Mouse (Mus musculus) spleen, postnatal 4 days (tissue): ENCODE measurements around the gene Oas1f.
"Not testable (repeated sequence)": the region's sequence is repeated elsewhere in the genome, so short reads cannot be mapped to it uniquely, and the experiment has no call there.

Experiments used
- DNase-seq, 2 experiments: peaks; one replicate each; pipeline ENCODE4 v3.0.0; 2022; ENCODE audit warnings: low spot score in 2 of 2

Gene Oas1f

GRCm38 (mm10) chr5:120847067-120847466 lies at the start of gene Oas1f:
Oas1f (plus strand) TSS chr5:120847367.
- no peak for DNase-seq

DNA sequence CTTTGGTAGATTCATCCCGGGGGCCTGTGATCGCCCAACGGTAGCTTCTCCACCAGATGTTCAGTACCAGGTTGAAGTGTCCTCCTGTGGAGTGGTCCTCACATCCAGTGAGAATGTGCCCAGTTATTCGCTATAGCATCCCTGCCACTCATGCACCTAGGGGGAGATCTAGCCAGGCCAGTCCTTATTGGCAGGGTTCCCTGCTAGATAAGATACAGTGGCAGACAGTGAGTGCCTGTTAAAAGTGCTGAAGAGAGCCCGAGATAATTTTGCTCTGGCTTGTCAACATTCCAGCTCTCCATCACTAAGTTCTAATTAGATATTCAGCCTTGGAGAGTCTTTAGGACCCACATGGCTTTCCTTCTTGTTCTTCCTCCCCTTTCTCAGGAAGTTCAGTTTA lies 49.0 kb upstream of the Oas1f start:
- DNase-seq: not testable (repeated sequence)

GRCm38 (mm10) chr5:120798943-120799342 lies 48.2 kb upstream of the Oas1f start:
- DNase-seq: not testable (repeated sequence)

- DNase-seq: no peak
Measured at GRCm38 (mm10) chr5:120803596-120803995, 43.6 kb upstream of the Oas1f start.

DNA sequence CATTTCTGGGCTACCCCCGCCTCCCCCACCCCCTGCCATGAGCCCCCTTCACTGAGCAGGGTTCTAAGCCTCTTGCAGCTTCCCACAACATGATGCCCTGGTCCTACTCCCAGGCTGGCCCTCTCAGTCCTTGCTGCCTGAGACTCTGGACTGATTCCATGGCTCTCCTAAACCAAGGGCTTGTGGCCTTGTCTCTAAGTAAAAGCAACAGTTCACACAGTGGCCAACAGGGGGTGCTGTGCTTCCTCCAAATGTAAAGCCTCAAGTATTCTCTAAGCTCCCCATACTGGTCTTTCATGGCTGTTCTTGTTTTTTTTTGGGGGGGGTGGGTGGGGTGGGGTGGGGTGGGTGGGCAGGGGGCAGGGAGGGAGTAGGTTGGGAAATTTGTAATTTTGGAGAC lies 40.7 kb upstream of the Oas1f start:
- peak; percentile 60 to 81 for DNase-seq

- no peak for DNase-seq
Measured at GRCm38 (mm10) chr5:120809171-120809570, 38.0 kb upstream of the Oas1f start.

GRCm38 (mm10) chr5:120811951-120812819 lies 35.0 kb upstream of the Oas1f start, which contains the start of gene Oas1c:
Oas1c (minus strand) TSS chr5:120812514.
- DNase-seq: peak; percentile 80 to 84

DNA sequence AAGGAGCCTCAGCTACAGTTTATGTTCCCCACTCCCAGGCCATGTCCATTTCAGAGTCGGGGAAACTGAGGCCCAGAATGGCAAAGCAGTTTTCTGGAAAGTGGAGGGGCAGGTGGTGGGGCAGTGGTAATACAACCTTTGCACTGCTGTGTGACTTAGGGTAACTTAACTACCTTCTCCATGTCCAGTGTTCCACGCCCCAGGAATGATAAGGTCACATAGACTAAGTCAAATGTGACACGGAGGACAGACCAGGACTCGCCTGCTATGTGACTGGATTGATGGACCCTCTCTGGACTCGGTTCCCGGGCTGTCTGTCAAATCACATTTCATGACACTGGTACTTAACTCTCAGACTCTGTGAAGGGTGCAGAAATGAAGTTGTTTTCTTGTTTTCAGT lies 34.1 kb upstream of the Oas1f start:
- no peak for DNase-seq

DNA sequence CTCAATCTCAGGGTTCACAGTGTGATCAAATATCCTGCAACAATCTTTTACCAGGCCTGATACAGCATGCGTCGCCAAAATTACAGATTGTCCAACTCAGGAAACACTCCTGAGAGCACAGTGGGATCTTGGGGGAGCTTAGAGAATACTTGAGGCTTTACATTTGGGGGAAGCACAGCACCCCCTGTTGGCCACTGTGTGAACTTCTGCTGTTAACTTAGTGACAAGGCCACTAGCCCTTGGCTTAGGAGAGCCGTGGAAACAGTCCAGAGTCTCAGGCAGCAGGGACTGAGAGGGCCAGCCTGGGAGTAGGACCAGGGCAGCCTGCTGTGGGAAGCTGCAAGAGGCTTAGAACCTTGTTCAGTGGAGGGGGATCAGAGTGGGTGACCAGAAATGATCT lies 31.2 kb upstream of the Oas1f start:
- peak; percentile 48 to 81 for DNase-seq

GRCm38 (mm10) chr5:120818999-120819398 lies 28.2 kb upstream of the Oas1f start:
- no peak for DNase-seq

GRCm38 (mm10) chr5:120831031-120831430 lies 16.1 kb upstream of the Oas1f start:
- no peak for DNase-seq

GRCm38 (mm10) chr5:120833335-120834280 lies 13.6 kb upstream of the Oas1f start:
- no peak for DNase-seq

GRCm38 (mm10) chr5:120836731-120837585 lies 10.2 kb upstream of the Oas1f start:
- DNase-seq: peak; percentile 46 to 83

DNA sequence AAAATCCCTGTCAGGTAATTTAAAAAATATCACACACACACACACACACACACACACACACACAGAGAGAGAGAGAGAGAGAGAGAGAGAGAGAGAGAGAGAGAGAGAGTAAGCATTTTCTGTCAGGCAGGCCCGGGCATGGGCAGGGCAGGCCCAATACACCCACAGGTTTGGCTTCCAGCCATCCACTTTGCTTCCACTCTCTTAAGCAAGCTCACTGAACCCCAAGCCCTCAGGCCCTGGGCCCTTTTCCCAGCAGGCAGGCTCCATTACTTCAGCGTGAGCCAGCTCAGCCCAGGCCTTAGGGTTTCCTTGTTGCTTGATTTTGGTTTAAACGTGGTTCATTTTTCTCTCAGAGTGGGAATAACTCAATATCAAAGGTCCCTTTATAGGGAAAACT lies 2.5 kb upstream of the Oas1f start:
- DNase-seq: no peak

DNA sequence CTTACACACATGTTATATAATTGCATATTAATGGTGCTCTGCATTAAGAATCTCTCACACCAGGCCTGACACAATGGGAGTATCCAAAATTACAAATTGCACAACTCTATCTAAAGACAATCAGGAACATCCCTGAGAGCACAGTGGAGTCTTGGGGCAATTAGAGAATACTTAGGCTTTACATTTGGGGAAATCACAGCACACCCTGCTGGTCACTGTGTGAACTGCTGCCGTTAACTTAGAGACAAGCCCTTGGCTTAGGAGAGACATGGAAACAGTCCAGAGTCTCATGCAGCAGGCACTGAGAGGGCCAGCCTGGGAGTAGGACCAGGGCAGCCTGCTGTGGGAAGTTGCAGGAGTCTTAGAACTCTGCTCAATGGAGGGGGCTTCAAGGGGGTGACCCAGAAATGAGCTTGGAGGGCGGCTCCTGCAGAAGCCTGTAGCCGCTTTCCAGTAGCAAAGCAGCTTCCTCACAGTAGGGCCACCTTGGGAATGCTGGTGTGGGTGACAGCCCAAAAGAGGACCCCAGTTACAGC lies 2.5 kb downstream of the Oas1f start:
- DNase-seq: peak in 1 of 2 experiments; percentile 70

GRCm38 (mm10) chr5:120859241-120859640 lies 12.1 kb downstream of the Oas1f start:
- no peak for DNase-seq

DNA sequence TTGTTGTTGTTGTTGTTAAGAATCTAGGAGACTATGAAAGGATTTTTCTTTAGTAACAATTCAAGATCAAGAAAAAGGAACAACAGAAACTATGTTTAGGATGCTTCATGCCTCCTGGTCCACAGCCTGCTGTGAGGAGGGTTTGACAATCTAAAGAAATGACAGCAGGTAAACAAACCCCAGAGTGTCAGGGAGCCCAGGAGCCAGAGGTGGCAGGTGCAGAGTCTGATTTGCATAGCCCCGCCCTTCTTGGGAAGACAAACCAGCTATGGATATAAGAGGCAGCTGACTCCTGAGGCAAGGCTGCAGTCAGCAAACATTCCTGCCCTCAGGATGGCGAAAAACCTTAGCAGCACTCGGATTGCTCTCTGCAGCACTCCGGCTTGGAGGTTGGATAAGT lies 14.0 kb downstream of the Oas1f start, which contains the start of gene Oas1h:
Gene Oas1h, plus strand, starts transcription at position 301 of the 400 bp plus-strand sequence.
- no peak for DNase-seq

- no peak for DNase-seq
Measured at GRCm38 (mm10) chr5:120865336-120865860, 18.2 kb downstream of the Oas1f start.

GRCm38 (mm10) chr5:120869436-120870015 lies 22.4 kb downstream of the Oas1f start:
- DNase-seq: peak in 1 of 2 experiments; percentile 51

- DNase-seq: no peak
Measured at GRCm38 (mm10) chr5:120870081-120870480, 22.9 kb downstream of the Oas1f start.
